Mouse (Mus musculus): ENCODE measurements around the gene Rcan2.
"Not testable (repeated sequence)": the region's sequence is repeated elsewhere in the genome, so short reads cannot be mapped to it uniquely, and the experiment has no call there.

Rcan2 gene

GRCm38 (mm10) chr17:43825411-43825785 is 24.2 kb downstream of the Rcan2 start:
- DNase-seq (ENCODE audit: low read depth) = not testable (repeated sequence)

DNA sequence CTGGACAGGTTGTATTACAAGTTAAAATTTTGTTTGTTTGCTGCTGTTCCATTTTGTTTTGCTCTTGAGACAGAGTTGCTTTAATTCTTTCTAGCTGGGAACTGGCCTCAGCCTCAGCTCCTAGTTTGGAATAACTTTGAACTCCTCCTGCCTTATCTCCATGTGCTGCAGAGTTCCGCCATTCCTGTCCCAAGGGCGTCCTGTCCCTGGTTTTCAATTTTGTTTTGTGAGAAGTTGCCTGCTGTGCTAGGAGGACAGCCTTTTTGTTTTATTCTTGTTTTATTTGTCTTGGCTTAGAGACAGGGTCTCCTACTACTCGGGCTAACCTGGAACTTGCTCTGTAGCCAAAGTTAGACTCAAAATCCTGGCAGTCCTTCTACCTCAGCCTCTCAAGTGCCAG is 26.1 kb downstream of the Rcan2 start:
- no peak for DNase-seq (ENCODE audit: low read depth)

- no peak for DNase-seq (ENCODE audit: low read depth)
Measured at GRCm38 (mm10) chr17:43832401-43833124, 31.4 kb downstream of the Rcan2 start.

DNA sequence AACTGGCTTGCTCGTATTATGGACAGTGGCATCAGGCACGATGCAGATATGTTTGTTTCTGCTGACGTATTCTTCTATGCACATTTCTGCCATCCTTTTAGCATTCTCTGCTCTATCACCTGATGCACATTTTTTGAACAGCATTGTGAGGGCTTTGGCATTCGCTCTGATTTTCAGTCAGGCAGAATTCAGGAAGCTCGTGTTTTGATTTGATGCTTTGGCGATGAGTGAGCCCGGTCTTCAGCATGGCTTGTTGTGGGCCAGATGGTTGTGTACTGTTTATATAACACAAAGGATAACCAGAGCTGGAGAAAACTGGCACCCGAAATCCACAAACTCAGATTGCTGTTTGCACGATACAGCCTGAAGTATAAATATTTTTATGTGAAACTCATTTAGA is 39.1 kb downstream of the Rcan2 start:
- DNase-seq (ENCODE audit: low read depth) = no peak

- DNase-seq (ENCODE audit: low read depth) = no peak
Measured at GRCm38 (mm10) chr17:43846714-43847113, 45.6 kb downstream of the Rcan2 start.

DNA sequence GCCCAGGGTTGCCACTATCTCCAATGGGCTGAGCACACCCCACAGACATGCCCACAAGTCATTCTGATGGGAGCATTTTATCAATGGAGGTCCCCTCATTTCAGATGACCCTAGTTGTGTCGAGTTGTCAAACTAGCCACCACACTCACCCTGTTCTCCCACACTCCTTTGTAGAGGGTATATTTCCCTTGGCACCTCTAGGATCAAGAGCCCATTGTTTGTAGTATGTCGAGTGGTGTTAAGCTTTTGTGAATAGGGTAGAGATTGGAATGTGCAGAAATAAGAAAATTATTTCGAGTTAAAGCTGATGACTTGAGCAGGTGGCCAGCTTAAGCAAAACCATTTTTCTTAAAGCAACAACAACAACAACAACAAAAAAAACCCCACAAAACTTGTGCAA is 47.8 kb downstream of the Rcan2 start:
- no peak for DNase-seq (ENCODE audit: low read depth)

- DNase-seq (ENCODE audit: low read depth) = no peak
Measured at GRCm38 (mm10) chr17:43855132-43855531, 54.0 kb downstream of the Rcan2 start.

- DNase-seq (ENCODE audit: low read depth) = no peak
Measured at GRCm38 (mm10) chr17:43856081-43856480, 54.9 kb downstream of the Rcan2 start.

- DNase-seq (ENCODE audit: low read depth) = no peak
Measured at GRCm38 (mm10) chr17:43868808-43869207, 67.7 kb downstream of the Rcan2 start.

- DNase-seq (ENCODE audit: low read depth) = peak; percentile 49
Measured at GRCm38 (mm10) chr17:43869677-43870076, 68.5 kb downstream of the Rcan2 start.

DNA sequence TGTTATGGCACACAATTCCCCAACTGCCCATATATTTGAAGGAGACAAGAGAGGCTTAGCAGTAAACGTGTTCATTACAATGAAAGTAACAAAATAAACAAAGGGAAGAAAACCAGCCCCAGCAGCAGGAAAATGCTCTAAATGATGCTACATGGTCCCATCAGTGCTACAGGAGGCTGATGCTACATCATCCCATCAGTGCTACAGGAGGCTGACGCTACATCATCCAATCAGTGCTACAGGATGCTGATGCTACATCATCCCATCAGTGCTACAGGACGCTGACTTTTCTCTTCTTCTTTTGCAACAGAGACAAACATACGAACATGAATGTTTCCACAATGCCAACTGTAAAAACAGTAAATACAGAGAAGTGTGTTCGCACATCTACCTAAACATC is 73.3 kb downstream of the Rcan2 start:
- no peak for DNase-seq (ENCODE audit: low read depth)

- DNase-seq (ENCODE audit: low read depth) = no peak
Measured at GRCm38 (mm10) chr17:43877425-43877824, 76.3 kb downstream of the Rcan2 start.

- peak; percentile 32 for DNase-seq (ENCODE audit: low read depth)
Measured at GRCm38 (mm10) chr17:43883016-43883415, 81.9 kb downstream of the Rcan2 start.

GRCm38 (mm10) chr17:43886262-43886661 is 85.1 kb downstream of the Rcan2 start:
- DNase-seq (ENCODE audit: low read depth) = no peak

- DNase-seq (ENCODE audit: low read depth) = no peak
Measured at GRCm38 (mm10) chr17:43887931-43888330, 86.8 kb downstream of the Rcan2 start.

GRCm38 (mm10) chr17:43897346-43897745 is 96.2 kb downstream of the Rcan2 start:
- DNase-seq (ENCODE audit: low read depth) = no peak

DNA sequence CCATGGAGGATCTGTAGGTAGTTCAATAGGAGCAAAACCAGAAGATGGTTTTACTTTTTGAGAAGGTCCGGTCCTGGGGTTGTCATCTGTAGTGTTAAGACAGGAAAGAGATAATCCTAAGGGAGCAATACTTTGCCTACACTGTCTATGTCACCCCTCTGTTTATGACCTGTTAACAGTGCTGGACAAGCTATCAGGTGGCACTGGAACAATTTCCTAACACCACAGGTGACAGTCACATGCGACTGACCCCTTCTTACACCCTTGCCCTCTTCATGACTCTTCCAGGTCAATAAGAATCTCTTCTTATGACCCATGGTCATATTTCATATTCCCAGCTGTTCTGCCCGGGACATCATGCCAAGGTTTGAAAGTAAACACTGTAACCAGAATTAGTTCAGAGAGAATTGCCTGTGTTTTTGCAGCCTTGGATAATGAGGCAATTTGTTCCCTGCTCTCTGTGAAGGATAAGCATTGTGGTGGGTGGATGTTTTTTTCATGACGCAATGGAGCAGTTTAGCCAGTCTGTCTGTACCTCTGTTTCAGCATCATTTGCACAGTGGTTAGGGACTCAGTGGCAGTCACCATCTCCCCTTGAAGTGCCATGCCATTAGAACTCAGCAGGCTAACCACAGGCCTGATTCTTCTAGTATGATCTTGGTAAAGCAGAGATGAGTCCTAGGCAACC is 98.4 kb downstream of the Rcan2 start:
- no peak for DNase-seq (ENCODE audit: low read depth)

DNA sequence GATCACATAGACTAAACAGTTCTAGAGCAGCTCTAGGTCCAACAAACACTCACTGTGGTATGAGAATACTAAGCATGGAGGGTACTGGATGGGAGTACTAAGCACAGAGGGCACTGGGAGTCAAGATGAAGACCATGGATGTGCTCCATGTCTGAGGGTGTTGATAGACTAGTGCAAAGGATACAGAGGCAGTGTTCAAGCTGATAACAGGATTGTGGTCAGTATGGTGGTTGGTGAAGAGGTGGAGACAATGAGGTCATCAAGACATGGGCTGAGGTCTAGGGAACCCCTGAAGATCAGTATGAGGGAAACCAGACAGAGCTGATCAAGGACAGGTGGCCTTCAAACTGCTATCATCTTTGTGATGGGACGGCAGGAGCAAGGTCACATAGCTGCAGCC is 99.0 kb downstream of the Rcan2 start:
- DNase-seq (ENCODE audit: low read depth) = no peak

GRCm38 (mm10) chr17:43901474-43901873 is 100.3 kb downstream of the Rcan2 start:
- DNase-seq (ENCODE audit: low read depth) = no peak

DNA sequence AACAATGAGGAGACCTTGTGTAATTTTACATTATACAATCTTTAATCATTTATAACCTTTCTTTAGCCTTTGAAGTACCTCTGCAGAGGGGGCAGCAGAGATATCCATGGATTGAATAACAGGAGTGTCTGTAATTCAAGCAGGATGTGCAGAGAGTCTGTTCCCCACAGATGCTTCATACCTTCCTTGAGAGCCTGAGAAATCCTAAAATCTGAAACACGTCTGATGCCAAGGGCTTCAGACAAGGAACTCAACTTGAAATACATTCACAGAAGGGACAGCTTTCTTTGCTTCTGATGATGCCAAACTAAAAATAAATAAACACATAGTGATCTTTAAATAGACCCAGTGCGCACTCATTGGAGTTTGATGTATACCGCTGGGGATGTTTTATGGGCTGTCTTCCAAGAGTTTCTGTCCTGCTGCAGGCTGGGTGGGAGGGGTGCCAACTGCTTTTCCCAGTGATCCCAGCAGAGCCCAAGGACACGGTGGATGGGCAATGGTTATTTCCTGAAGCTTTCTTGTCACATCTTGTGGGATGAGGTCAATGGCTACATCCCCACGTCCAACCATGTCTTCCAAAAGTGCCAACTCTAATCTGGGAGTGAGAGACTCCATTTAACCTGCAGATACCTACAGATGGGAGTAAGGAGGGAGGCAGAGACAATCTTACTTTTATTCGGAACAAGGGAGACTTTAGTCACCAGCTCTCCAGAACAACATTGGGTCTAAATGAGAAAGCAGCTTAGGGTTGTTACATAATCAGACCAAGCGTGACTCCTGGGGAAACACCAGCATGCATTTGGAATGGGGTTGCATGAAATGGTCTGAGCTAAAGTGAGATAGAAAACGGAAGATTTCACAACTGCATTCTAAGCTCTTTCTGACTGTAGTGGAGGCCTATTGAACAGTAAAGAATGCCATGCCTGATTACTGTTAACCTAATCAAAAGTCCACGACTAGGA is 102.9 kb downstream of the Rcan2 start:
- no peak for DNase-seq (ENCODE audit: low read depth)

DNA sequence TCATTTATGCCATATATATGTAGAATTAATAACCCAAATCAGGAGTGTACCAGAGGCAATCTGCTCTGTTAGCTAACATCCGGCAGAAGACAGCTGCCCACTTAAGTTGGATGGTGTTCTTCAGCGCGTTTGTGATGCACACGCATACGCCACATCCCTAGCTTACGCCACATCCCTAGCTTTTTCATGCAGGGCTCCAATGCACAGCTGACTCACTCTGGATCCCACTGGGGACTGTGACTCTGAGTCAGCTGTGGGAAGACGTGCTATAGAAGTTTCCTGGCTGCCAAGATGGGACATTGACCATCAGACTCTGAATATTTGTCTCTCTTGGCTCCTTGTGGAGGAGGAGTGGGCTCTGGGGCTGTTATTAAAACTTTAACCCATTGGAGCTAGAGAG is 103.7 kb downstream of the Rcan2 start:
- DNase-seq (ENCODE audit: low read depth) = no peak

DNA sequence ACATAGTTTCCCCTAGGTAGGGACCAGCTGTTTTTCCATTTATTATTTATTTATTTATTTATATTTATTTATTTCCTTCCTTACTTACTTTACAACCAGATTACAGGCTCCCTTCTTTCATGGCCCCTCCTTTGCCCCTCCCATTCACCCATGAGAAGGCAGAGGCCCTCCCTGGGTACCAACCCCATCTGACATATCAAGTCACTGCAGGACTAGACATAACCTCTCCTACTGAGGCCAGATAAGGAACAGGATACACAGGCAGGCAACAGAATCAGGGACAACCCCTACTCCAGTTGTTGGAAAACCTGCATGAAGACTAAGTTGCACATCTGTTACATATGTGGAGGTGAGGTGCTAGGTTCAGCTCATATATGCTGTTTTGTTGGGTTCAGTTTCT is 105.6 kb downstream of the Rcan2 start:
- DNase-seq (ENCODE audit: low read depth) = no peak

DNA sequence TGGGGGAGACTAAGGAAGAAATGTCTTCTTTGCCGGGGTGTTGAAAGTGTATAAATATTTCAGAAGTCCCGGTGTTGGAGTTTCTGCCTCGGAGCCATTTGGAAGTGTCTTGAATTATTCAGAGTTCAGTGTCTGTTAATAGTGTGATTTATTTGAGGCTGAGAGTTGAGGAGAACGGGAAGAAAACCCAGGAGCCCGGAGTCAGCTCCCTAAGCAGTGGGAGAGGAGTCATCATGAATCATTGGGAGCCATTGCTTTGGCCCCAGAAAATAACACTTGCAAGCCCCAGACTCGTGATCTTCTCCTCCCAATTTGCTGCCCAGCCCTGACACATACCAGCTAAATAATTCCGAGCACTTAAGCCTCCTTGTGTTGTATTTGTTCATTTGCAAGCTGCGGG is 115.0 kb downstream of the Rcan2 start:
- no peak for DNase-seq (ENCODE audit: low read depth)
